Mouse (Mus musculus): ENCODE data around the gene Brd1.

DNA sequence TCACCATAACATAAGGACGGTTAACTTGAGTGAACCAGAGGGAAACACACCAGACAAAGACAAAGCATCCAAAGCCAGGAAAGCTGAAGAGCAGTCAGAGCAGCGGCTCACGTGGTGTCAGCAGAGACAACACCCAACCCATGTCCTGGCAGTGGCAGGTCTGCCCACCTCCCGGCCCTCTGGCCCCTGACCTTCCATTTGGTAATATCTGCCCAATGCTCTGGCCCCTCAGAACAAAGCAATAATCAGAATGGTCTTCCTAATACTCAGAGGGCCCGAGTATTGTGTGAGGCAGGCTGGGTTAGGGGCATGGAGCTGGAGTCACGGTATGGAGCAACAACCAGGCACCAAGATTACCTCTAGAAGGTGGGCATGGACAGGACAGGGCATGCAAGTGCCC lies 10.8 kb downstream of the Brd1 start:
- TF ChIP-seq POLR2A (IDR thresholded peaks at IDR 0.05; ENCODE audit: low read depth, low read length) (no peak), CTCF (IDR thresholded peaks at IDR 0.05; ENCODE audit: extremely low read depth, insufficient read length, insufficient replicate concordance, low read depth, low read length) (no peak)
